Mouse (Mus musculus) thymus, postnatal 0 days (tissue): Measurements from ENCODE around the gene Sap30. TPM values are rescaled to one million over a fixed set of nuclear protein-coding genes. Genes with fewer than 3 reads are reported as not detected.

ENCODE experiments used
- DNase-seq: peaks from one replicate; pipeline ENCODE4 v3.0.0-alpha.2; 2015; ENCODE audit warnings: low spot score
- polyA plus RNA-seq: library from polyadenylated mRNA; unstranded; fragments of >200 nt; fragmentation: Nextera tagmentation; extraction: Ambion mirVana; gene quantifications from 2 replicates; pipeline ENCODE4 v1.2.1, GENCODE M21; 2015

Sap30 gene
- polyA plus RNA-seq, 1 experiment from 2014 or later = 38.0 TPM

DNA sequence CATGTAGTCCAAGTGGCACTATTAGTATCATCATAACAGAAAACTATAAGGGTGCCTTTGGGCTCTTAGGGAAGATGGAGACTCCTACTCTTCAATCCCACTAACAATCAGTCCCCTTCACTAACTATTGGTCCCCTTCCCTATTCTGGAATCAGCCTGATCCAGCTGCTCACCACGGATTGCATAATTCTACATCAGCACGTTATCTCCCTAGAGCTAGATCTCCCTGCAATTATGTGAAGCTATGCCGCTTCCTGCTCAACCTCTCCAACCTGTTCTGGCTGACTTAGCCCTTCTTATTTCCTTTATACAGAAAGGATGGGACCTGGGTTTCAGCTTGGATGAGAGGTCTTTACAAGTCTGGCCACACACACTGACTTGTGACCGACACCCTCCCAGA, 44.4 kb downstream of the Sap30 start:
- DNase-seq = no peak

DNA sequence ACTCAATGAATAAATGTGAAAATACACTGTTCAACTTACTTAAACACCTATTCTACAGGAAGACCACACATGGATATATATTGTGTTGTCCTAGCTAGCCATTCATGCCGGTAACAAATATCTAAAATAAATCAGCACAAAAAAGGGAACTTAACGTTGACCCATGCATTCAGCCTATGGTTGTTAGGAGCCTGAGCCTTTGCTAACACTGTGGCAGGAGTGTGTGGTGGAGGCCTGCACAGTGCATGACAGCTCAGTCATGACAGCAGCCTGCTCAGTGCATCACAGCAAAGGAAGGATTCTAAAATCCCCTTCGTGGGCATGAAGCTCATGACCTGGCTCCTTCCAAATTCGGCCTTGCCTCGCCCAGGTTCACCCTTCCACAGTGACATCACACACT, 46.1 kb downstream of the Sap30 start:
- no peak for DNase-seq

DNA sequence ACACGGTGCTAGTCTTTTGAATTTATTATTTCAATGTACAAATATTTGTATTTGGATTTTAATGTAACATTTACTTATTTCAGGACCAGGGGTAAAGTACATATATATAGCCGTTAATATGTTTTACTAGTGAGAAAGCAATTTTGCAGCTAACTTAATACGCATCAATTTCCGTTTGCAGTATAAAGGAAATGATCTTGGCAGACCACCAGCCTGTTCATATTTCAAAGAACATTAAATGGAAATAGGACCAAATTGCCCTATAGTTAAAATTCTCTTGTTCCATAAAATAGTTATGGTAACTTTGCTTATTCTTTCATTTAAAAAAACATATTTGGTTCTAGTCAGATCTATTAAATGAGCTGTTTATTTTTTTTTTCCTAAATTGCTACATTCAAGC, 46.5 kb downstream of the Sap30 start:
- DNase-seq = no peak

- DNase-seq = no peak
Measured at GRCm38 (mm10) chr8:57436437-57436796, 51.2 kb downstream of the Sap30 start.

DNA sequence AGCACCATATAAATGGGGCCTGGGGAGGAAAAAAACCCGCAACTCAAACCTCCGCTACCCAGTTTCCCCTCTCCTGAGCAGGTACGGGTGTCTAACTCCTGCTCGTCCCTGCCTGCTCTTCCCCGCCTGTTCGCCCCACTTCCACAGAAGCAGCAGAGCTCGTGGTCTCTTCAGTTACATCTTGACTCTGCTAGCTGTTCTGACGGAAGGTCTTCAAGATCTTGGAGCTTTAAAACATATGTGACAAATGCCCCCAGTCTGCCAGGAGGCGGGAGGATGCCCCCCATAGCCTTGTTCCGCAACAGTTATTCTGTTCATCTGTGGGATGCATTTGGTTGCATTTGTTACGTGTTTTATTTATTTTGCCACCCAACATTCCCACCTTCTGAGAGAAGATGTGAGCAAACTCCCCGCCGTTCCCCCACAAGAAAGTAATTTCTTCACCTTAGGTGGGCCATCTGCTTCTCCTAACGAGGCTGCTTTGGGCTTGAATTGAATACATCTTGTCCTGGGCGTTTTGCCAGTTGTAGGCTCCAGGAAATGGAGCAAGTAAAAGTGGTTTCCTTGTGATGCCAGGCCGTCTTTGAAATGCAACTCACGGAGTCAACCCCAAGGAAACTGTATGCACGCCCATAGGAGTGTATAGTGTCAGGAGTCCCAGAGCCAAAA, 51.8 kb downstream of the Sap30 start:
- DNase-seq = no peak

DNA sequence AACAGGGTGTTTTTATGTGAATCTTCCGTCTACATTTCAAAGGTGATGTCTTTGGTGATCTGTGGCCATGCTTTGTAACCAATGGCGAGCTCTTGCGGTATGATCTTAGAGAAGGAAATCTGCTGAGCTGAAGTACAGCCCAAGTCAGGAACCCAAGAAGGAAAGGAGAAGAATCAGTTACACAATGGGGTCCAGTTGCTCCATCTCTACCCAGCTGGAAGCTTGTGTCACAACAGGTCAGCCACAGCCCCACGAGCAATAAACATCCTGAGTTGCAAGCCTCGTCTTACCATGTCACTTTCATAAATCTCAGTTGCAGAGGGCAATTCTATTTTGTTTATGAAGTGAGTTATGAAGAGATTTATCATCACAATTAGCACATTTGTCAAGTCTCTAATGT, 54.9 kb downstream of the Sap30 start:
- no peak for DNase-seq

Other genes starting within 250 kb of the Sap30 start
- gene Hand2, start 166.9 kb downstream of the Sap30 start, polyA plus RNA-seq = 0.12 and 0.26 TPM in 2 replicates
- gene Scrg1, start 31.9 kb downstream of the Sap30 start, polyA plus RNA-seq = 0.19 TPM in 1 of 2 replicates, not detected in the other
- 841 and 1,050 TPM in 2 replicates for gene Hmgb2, start 24.0 kb upstream of the Sap30 start, polyA plus RNA-seq
- 25.3 and 27.0 TPM in 2 replicates for gene Galnt7, start 165.2 kb upstream of the Sap30 start, polyA plus RNA-seq